Mouse (Mus musculus): ENCODE measurements around the gene C1ra.
"Not testable (repeated sequence)": the region's sequence is repeated elsewhere in the genome, so short reads cannot be mapped to it uniquely, and the experiment has no call there.

Gene C1ra

GRCm38 (mm10) chr6:124545425-124545824, 33.2 kb downstream of the C1ra start:
- DNase-seq (ENCODE audit: low read depth): no peak

GRCm38 (mm10) chr6:124547979-124548378, 35.8 kb downstream of the C1ra start:
- not testable (repeated sequence) for DNase-seq (ENCODE audit: low read depth)

GRCm38 (mm10) chr6:124549023-124549550, 36.9 kb downstream of the C1ra start:
- no peak for DNase-seq (ENCODE audit: low read depth)

- DNase-seq (ENCODE audit: low read depth): no peak
Observed at GRCm38 (mm10) chr6:124552766-124553165, 40.6 kb downstream of the C1ra start.

GRCm38 (mm10) chr6:124555956-124556355, 43.8 kb downstream of the C1ra start:
- not testable (repeated sequence) for DNase-seq (ENCODE audit: low read depth)

- not testable (repeated sequence) for DNase-seq (ENCODE audit: low read depth)
Observed at GRCm38 (mm10) chr6:124561156-124561555, 49.0 kb downstream of the C1ra start.

GRCm38 (mm10) chr6:124561611-124562010, 49.4 kb downstream of the C1ra start:
- DNase-seq (ENCODE audit: low read depth): not testable (repeated sequence)

GRCm38 (mm10) chr6:124570026-124570425, 57.8 kb downstream of the C1ra start, which contains the start of gene C1rb:
TSS of gene C1rb (plus strand) at chr6:124570294.
- DNase-seq (ENCODE audit: low read depth): peak; percentile 58

Data from c-Kit-positive CD71-positive TER-119-negative erythroid progenitor cells, embryonic 14.5 days (primary cell).